Mouse (Mus musculus): ENCODE data around the gene Phlda3. TPM values are rescaled to one million over a fixed set of nuclear protein-coding genes. Genes with fewer than 3 reads are reported as not detected.

The Phlda3 gene
- polyA plus RNA-seq, 1 experiment from 2014 or later = 82.1 TPM

DNA sequence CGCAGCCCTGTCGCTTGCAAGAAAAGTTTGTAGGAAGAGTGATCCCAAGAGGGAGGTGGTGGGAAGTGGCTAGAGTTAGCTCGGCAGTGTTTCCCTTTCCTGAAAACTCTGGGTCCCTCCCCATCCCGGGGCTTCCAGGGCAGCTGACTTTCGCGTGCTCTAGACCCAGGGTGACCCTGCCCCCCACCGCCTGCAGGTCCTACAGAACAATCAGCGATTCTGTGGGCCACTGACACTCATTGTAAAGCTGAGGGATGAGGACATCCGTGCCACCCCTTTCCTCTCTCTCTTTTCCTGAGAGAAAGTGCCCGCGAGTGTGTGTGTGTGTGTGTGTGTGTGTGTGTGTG, 36.6 kb upstream of the Phlda3 start:
- H3K4me2 ChIP-seq (replicated peaks; ENCODE audit: low read depth, low read length) = peak overlapping the region; percentile 80
- no peaks in the 10 kb centered on the region for H3K9me3 ChIP-seq (ENCODE audit: control insufficient read depth, low read depth, low read length)
- no peaks in the 10 kb centered on the region for H3K36me3 ChIP-seq (ENCODE audit: control insufficient read depth, insufficient read depth, low read length)
- H3K4me1 ChIP-seq (ENCODE audit: control insufficient read depth, insufficient read depth, low read length) = peaks cover 45% of the 10 kb centered on the region
- H3K27ac ChIP-seq (ENCODE audit: low read length) = peak overlapping the region; percentile 96
- H3K27me3 ChIP-seq (ENCODE audit: control insufficient read depth, insufficient read depth, low read length) = no peaks in the 10 kb centered on the region
- H3K4me3 ChIP-seq (ENCODE audit: low read depth, low read length) = peak overlapping the region; percentile 67
- WGBS = under 1% methylated on average over 11 of the region's 11 CpGs
- peak overlapping the region; percentile 77 for H3K9ac ChIP-seq (replicated peaks; ENCODE audit: low read depth, low read length)
- 0 out of 2 replicates have a peak, but pooled peaks have one; percentile 14 for ATAC-seq (ENCODE audit: insufficient number of reproducible peaks, insufficient read depth, low FRiP score, low read depth)

DNA sequence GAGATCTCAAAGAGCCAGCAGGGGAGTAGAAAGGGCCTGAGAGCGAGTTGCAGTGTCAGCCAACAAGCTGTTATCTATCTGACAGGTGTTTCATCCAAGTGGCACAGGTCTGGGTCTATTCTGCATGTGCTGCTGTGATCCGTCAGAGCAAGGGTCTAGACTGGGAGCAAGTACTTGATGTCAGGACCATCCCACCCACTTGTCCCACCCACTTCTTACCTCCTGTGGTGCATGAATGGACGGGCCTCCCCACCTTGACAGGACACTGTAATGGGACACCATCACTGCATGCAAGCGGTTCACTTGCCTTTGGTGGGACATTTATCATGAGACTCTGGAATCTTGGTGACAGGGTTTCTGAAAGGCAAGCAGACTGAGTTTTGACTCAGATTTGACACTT, 36.1 kb upstream of the Phlda3 start:
- Histone ChIP-seq H3K9me3 (ENCODE audit: control insufficient read depth, low read depth, low read length) (no peaks in the 10 kb centered on the region), H3K27me3 (ENCODE audit: control insufficient read depth, insufficient read depth, low read length) (no peaks in the 10 kb centered on the region), H3K4me2 (replicated peaks; ENCODE audit: low read depth, low read length) (peak overlapping the region; percentile 80), H3K4me1 (ENCODE audit: control insufficient read depth, insufficient read depth, low read length) (peaks cover 50% of the 10 kb centered on the region), H3K4me3 (ENCODE audit: low read depth, low read length) (peak overlapping the region; percentile 67), H3K36me3 (ENCODE audit: control insufficient read depth, insufficient read depth, low read length) (no peaks in the 10 kb centered on the region), H3K9ac (replicated peaks; ENCODE audit: low read depth, low read length) (peak overlapping the region; percentile 77; the same call in 1 of the 2 replicates), H3K27ac (ENCODE audit: low read length) (peak overlapping the region; percentile 96)
- no peak for ATAC-seq (ENCODE audit: insufficient number of reproducible peaks, insufficient read depth, low FRiP score, low read depth)
- WGBS = 14% methylated on average over 4 of the region's 4 CpGs

DNA sequence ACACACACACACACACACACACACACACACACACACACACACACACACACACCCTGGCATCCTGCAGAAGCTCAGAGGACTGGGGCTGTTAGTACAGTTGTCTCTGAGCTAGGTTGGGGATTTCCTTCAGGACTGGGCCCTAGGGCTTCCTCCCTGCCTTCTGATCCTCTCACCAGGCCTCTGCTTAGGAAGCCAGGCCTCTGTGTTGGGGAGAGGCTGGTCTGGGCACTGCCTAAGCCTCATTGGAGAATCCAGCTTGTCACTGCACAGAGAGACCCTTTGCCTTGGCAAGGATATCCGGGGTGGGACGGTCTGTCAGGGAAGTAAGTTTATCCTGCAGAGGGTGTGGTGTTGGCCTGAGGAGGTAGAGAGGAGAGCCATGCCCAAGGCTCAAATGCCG, 35.6 kb upstream of the Phlda3 start:
- H3K4me1 ChIP-seq (ENCODE audit: control insufficient read depth, insufficient read depth, low read length) = peaks cover 54% of the 10 kb centered on the region
- 35% methylated on average over 3 of the region's 3 CpGs for WGBS
- H3K4me2 ChIP-seq (replicated peaks; ENCODE audit: low read depth, low read length) = peak overlapping the region; percentile 80
- peak overlapping the region; percentile 77 for H3K9ac ChIP-seq (replicated peaks; ENCODE audit: low read depth, low read length)
- H3K4me3 ChIP-seq (ENCODE audit: low read depth, low read length) = peak overlapping the region; percentile 67
- no peak for ATAC-seq (ENCODE audit: insufficient number of reproducible peaks, insufficient read depth, low FRiP score, low read depth)
- peak overlapping the region; percentile 96 for H3K27ac ChIP-seq (ENCODE audit: low read length)
- no peaks in the 10 kb centered on the region for H3K36me3 ChIP-seq (ENCODE audit: control insufficient read depth, insufficient read depth, low read length)
- no peaks in the 10 kb centered on the region for H3K9me3 ChIP-seq (ENCODE audit: control insufficient read depth, low read depth, low read length)
- H3K27me3 ChIP-seq (ENCODE audit: control insufficient read depth, insufficient read depth, low read length) = no peaks in the 10 kb centered on the region

DNA sequence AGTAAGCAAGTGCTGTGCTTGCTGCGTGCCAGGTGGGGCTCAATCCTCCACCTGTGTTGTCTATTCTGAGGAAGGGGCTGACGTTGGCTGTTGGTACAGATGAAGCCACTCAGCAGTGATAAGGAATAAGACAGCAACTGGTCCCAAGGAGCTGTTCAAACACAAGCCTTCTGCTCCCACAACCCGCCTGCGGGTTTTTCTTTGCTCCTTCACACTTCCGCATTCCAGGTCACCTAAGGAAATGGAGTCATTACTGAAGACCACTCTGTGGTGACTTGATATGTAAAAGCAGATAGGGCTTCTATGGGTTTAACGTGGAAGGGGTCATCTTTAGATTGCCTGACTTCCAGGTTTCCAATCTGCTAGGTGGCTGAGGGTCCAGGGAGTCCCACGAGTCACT, 34.5 kb upstream of the Phlda3 start:
- Histone ChIP-seq H3K36me3 (ENCODE audit: control insufficient read depth, insufficient read depth, low read length) (no peaks in the 10 kb centered on the region), H3K9ac (replicated peaks; ENCODE audit: low read depth, low read length) (peak overlapping the region; percentile 18; the same call in 1 of the 2 replicates), H3K4me2 (replicated peaks; ENCODE audit: low read depth, low read length) (peak overlapping the region; percentile 80), H3K4me1 (ENCODE audit: control insufficient read depth, insufficient read depth, low read length) (peaks cover 58% of the 10 kb centered on the region), H3K27me3 (ENCODE audit: control insufficient read depth, insufficient read depth, low read length) (no peaks in the 10 kb centered on the region), H3K27ac (ENCODE audit: low read length) (peak overlapping the region; percentile 96), H3K9me3 (ENCODE audit: control insufficient read depth, low read depth, low read length) (no peaks in the 10 kb centered on the region), H3K4me3 (ENCODE audit: low read depth, low read length) (peak overlapping the region; percentile 67; the same call in 1 of the 2 replicates)
- no peak for ATAC-seq (ENCODE audit: insufficient number of reproducible peaks, insufficient read depth, low FRiP score, low read depth)
- 35% methylated on average over 7 of the region's 7 CpGs for WGBS

DNA sequence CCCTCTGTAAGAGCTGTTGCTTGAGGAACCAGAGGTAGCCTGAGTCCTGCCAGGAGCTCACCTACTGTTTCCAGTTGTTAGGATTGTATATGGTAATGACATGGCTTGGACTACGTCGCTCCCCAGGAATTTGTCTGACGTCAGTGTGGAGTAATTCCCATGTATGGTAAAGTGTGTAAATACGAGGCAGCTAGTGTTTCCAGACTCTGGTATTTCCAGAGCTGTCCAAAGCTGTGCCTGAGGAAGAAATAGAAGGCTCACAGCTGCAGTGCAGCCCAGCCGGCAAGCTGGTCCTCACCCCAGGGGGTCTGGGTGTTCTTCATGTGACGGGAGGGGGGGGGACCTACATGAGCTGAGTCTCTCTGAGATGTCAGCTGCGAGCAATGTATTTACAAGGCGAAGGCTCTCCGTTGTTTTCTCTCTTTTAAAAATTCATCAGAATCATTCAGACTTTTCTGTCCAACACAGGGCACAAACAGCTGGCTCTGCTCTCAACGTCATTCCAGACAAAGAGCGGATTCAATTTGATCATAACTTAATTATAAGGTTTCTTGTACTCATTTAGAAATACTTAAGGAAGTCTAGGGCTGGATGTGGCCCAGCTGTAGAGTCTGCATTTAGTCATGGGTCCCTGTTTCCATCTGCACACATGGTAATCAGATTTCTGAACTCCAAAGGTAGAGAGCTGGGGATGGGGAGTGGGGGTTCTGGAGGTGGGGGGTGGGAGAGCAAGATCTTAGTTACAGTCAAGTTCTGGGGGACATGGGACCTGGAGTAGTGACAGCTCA, 33.8 kb upstream of the Phlda3 start:
- Histone ChIP-seq H3K9me3 (ENCODE audit: control insufficient read depth, low read depth, low read length) (no peaks in the 10 kb centered on the region), H3K27ac (ENCODE audit: low read length) (peak overlapping the region; percentile 96), H3K4me2 (replicated peaks; ENCODE audit: low read depth, low read length) (peak overlapping the region; percentile 80), H3K4me3 (ENCODE audit: low read depth, low read length) (no peak overlapping the region), H3K36me3 (ENCODE audit: control insufficient read depth, insufficient read depth, low read length) (peaks cover 4% of the 10 kb centered on the region; the same call in 1 of the 2 replicates), H3K9ac (replicated peaks; ENCODE audit: low read depth, low read length) (peak overlapping the region; percentile 18; the same call in 1 of the 2 replicates), H3K27me3 (ENCODE audit: control insufficient read depth, insufficient read depth, low read length) (no peaks in the 10 kb centered on the region), H3K4me1 (ENCODE audit: control insufficient read depth, insufficient read depth, low read length) (peaks cover 58% of the 10 kb centered on the region)
- peak; percentile 82 for ATAC-seq (ENCODE audit: insufficient number of reproducible peaks, insufficient read depth, low FRiP score, low read depth)
- WGBS = 13% methylated on average over 11 of the region's 11 CpGs

DNA sequence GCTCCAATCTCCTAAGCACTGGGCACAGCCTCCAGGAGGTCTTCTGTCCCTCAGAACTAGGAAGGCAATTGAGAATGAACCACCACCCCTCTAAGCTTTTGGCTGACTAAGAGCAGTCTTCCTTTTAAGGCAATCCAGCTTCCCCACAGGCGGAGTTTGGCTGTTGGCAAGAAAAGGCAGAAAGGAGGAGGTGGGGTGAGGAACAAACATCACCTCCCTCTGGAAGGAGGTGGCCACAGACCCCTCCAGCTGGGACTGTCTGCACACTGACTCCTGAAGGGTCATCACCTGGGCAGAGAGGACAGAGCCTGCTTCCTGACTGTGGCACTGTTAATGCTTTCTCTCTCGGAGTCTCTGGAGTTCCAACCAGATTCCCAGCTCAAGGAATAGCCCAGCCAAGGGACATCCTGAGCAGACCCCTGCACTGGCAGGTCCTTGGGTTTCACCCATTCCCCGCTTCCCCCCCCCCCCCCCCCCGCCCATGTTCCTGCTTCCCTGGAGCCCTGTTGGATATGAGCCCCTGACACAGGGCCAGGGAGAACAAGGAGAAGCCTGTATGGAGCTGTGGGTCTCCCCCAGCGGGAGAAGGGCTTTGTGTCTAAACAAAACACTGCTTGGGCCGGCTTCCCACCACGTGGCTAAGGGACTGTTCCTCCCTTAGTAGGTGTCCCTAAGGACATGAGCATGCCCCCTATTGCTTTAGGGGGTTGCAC, 31.5 kb upstream of the Phlda3 start:
- Histone ChIP-seq H3K27ac (ENCODE audit: low read length) (peak overlapping the region; percentile 96), H3K4me1 (ENCODE audit: control insufficient read depth, insufficient read depth, low read length) (peaks cover 65% of the 10 kb centered on the region), H3K9me3 (ENCODE audit: control insufficient read depth, low read depth, low read length) (no peaks in the 10 kb centered on the region), H3K27me3 (ENCODE audit: control insufficient read depth, insufficient read depth, low read length) (no peaks in the 10 kb centered on the region), H3K4me3 (ENCODE audit: low read depth, low read length) (no peak overlapping the region), H3K4me2 (replicated peaks; ENCODE audit: low read depth, low read length) (0 out of 2 replicates have a peak overlapping the region, but pooled peaks have one; percentile 10), H3K36me3 (ENCODE audit: control insufficient read depth, insufficient read depth, low read length) (peaks cover 4% of the 10 kb centered on the region; the same call in 1 of the 2 replicates), H3K9ac (replicated peaks; ENCODE audit: low read depth, low read length) (no peak overlapping the region; the same call in 1 of the 2 replicates)
- 23% methylated on average over 5 of the region's 7 CpGs for WGBS
- ATAC-seq (ENCODE audit: insufficient number of reproducible peaks, insufficient read depth, low FRiP score, low read depth) = peak; percentile 12; the same call in 1 of the 2 replicates

DNA sequence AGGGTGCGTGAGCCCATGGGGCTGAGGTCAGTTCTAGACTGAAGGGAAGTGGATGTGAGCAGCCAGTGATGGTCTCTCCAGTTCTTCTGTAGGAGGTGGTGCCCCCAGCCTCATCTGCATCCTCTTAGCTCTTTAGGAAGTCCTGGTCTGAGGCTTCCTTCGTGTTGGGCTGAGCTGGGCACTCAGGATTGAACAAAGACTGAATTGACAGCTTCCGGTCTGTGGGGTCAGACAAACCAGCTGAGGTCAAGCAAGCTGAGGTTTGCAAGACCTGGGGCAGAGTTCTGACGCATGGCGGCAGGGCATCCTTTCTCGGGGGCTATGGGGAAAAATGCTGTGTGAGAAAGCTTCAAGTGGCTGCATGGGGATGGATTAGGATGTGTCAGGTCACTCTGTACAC, 30.5 kb upstream of the Phlda3 start:
- ATAC-seq (ENCODE audit: insufficient number of reproducible peaks, insufficient read depth, low FRiP score, low read depth) = no peak
- peaks cover 4% of the 10 kb centered on the region; the same call in 1 of the 2 replicates for H3K36me3 ChIP-seq (ENCODE audit: control insufficient read depth, insufficient read depth, low read length)
- H3K27me3 ChIP-seq (ENCODE audit: control insufficient read depth, insufficient read depth, low read length) = no peaks in the 10 kb centered on the region
- no peak overlapping the region for H3K4me3 ChIP-seq (ENCODE audit: low read depth, low read length)
- H3K4me1 ChIP-seq (ENCODE audit: control insufficient read depth, insufficient read depth, low read length) = peaks cover 64% of the 10 kb centered on the region
- H3K9me3 ChIP-seq (ENCODE audit: control insufficient read depth, low read depth, low read length) = no peaks in the 10 kb centered on the region
- no peak overlapping the region for H3K9ac ChIP-seq (replicated peaks; ENCODE audit: low read depth, low read length)
- H3K4me2 ChIP-seq (replicated peaks; ENCODE audit: low read depth, low read length) = no peak overlapping the region
- H3K27ac ChIP-seq (ENCODE audit: low read length) = peak overlapping the region; percentile 96; the same call in 1 of the 2 replicates
- 40% methylated on average over 6 of the region's 6 CpGs for WGBS

DNA sequence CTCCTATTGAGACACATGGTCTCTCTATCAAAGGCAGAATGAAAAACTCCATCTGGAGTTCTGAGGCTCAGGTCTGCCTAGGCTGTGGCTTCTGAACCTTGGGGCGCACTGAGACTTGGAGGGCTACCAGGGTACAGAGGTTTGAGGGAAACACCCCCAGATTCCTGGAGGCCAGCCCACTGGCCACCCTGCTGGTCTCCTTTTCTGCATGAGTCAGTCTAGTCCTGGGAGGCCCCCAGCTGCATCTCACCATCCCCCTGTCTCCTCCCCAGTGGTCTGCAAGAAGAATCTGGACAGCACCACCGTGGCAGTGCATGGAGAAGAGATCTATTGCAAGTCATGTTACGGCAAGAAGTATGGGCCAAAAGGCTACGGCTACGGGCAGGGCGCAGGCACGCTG, 20.9 kb upstream of the Phlda3 start:
- peaks cover 32% of the 10 kb centered on the region for H3K36me3 ChIP-seq (ENCODE audit: control insufficient read depth, insufficient read depth, low read length)
- H3K27me3 ChIP-seq (ENCODE audit: control insufficient read depth, insufficient read depth, low read length) = no peaks in the 10 kb centered on the region
- H3K4me3 ChIP-seq (ENCODE audit: low read depth, low read length) = no peak overlapping the region
- peaks cover 22% of the 10 kb centered on the region for H3K4me1 ChIP-seq (ENCODE audit: control insufficient read depth, insufficient read depth, low read length)
- 78% methylated on average over 7 of the region's 7 CpGs for WGBS
- no peak overlapping the region for H3K9ac ChIP-seq (replicated peaks; ENCODE audit: low read depth, low read length)
- ATAC-seq (ENCODE audit: insufficient number of reproducible peaks, insufficient read depth, low FRiP score, low read depth) = no peak
- no peak overlapping the region for H3K4me2 ChIP-seq (replicated peaks; ENCODE audit: low read depth, low read length)
- no peaks in the 10 kb centered on the region for H3K9me3 ChIP-seq (ENCODE audit: control insufficient read depth, low read depth, low read length)
- peak overlapping the region; percentile 44; the same call in 1 of the 2 replicates for H3K27ac ChIP-seq (ENCODE audit: low read length)

Measured in stomach, embryonic 14.5 days (tissue).